Mouse (Mus musculus): Measurements from ENCODE around the gene Gpc2. TPM values are rescaled to one million over a fixed set of nuclear protein-coding genes. Genes with fewer than 3 reads are reported as not detected.

Gpc2 gene
- polyA plus RNA-seq, 1 experiment from 2014 or later, result 15.0 TPM

DNA sequence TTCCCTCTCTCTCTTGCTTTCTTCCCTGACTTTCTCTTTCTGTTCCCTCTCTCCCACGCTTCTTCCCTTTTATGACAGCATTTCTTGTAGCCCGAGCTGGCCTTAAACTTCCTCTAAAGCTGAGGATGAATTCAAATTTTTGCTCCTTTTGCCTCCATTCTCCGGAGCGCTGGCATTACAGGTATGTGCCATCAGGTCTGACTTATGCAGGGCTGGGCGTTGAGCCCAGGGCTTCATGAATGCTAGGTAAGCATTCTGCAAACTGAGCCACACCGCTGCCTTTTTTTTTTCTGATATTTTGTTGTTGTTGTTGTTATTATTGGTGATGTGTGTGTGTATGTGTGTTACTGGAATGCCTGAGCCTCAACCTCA is 15.6 kb downstream of the Gpc2 start:
- peak overlapping the region; percentile 68; the same call in 1 of the 2 replicates for H3K27ac ChIP-seq (ENCODE audit: low read length)
- H3K4me2 ChIP-seq (ENCODE audit: low read depth, low read length), result peak overlapping the region; percentile 99
- WGBS, result 5% methylated on average over 6 of the region's 6 CpGs
- no peak for ATAC-seq (ENCODE audit: insufficient read depth, low FRiP score)
- peak overlapping the region; percentile 97 for H3K9ac ChIP-seq (ENCODE audit: low read length)
- H3K27me3 ChIP-seq (ENCODE audit: control insufficient read depth, insufficient read depth, low read length), result no peaks in the 10 kb centered on the region
- peak overlapping the region; percentile 91 for H3K4me3 ChIP-seq (replicated peaks; ENCODE audit: low read length)
- peaks cover 17% of the 10 kb centered on the region for H3K4me1 ChIP-seq (ENCODE audit: control insufficient read depth, insufficient read depth, low read length)
- peaks cover 8% of the 10 kb centered on the region for H3K36me3 ChIP-seq (ENCODE audit: control insufficient read depth, insufficient read depth, low read length)
- H3K9me3 ChIP-seq (replicated peaks; ENCODE audit: control insufficient read depth, low read length), result no peaks in the 10 kb centered on the region

DNA sequence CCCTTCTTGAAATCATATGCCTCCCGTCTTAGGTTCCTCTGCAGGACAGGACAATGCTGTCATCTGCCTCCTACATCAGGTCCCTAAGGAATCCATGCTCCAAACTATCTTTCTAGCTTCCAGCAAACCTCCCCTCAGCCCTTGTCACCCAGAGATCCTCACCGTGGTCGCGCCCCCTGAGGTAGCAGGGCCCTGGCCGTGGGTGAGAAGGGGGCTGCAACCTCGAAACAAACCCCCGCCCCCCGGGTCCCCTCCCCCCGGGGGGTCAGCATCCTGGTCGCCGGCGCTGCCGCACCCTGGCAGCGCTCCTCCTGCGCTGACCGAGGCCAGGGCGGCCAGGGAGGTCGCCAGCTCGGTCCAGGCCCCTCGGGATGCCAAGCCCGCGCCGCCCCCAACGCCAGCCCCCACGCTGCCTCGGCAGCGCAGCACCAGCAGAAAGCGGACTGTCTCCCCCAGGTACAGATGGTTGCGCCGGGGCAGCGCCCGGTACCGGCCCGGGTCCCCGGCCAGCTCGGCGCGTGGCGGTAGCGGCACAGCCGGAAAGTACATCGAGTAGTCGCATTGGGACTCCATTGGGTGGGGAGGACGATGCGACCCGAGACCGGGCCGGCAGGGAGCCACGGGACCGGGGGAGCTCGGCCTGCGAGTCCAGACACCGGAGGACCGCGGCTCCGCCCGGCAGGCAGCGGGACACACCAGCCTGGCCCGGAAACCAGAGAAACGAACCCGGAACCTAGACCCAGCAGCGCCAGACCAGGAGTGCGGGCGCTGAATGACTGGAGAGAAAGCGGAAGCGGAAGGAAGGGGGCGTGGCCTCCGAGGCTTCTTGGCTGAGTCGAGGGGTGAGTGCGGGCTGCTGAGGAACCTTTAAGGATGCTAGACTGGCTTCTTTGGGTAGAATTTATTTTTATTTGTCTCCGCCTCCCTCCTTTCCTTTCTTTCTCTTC is 16.3 kb downstream of the Gpc2 start, which contains the start of gene BC037034:
TSS of gene BC037034 (minus strand) at position 774 of the 947 bp plus-strand sequence.
- no peaks in the 10 kb centered on the region for H3K9me3 ChIP-seq (replicated peaks; ENCODE audit: control insufficient read depth, low read length)
- H3K27me3 ChIP-seq (ENCODE audit: control insufficient read depth, insufficient read depth, low read length), result no peaks in the 10 kb centered on the region
- peak within 1 kb of the TSS; percentile 68 for H3K27ac ChIP-seq (ENCODE audit: low read length)
- H3K4me1 ChIP-seq (ENCODE audit: control insufficient read depth, insufficient read depth, low read length), result peaks cover 17% of the 10 kb centered on the region
- H3K4me2 ChIP-seq (ENCODE audit: low read depth, low read length), result peak within 1 kb of the TSS; percentile 99
- peak within 1 kb of the TSS; percentile 91 for H3K4me3 ChIP-seq (replicated peaks; ENCODE audit: low read length)
- ATAC-seq (ENCODE audit: insufficient read depth, low FRiP score), result peak; percentile 89
- peak within 1 kb of the TSS; percentile 97 for H3K9ac ChIP-seq (ENCODE audit: low read length)
- peaks cover 8% of the 10 kb centered on the region for H3K36me3 ChIP-seq (ENCODE audit: control insufficient read depth, insufficient read depth, low read length)
- WGBS, result under 1% methylated on average over 67 of the region's 71 CpGs

DNA sequence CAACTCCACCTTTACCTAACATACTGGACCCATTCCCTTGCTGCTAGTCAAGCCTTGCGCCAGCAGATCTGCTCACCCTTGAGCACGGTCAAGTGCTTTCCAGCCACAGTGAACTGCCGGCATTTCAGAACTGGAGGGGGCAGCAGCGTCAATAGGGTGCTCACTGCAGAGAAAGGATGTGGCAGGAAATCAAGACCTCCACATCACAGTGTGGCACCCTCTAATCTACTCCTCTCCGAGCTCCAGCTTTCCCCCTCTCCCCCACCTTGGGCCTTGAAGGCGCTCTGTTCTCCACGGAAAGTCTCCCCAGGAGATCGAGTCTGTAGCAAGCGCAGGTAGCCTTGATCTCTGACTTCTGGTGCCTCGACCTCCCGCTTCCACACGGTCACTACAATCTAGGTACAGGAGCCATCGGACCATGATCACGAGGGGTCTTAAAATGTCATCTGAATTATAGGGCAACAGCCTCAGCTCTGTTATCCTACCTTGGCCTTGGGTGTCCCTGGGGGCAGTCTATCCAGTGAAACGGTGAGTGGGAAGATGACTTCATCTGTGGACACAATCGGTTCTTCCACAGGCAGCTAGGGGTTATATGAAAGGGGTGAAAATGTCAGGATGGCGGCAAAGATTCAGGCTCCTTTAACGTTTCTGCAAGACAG is 17.1 kb downstream of the Gpc2 start:
- Histone ChIP-seq H3K4me2 (ENCODE audit: low read depth, low read length) (peak overlapping the region; percentile 99), H3K27me3 (ENCODE audit: control insufficient read depth, insufficient read depth, low read length) (no peaks in the 10 kb centered on the region), H3K9me3 (replicated peaks; ENCODE audit: control insufficient read depth, low read length) (no peaks in the 10 kb centered on the region), H3K27ac (ENCODE audit: low read length) (no peak overlapping the region), H3K36me3 (ENCODE audit: control insufficient read depth, insufficient read depth, low read length) (peaks cover 8% of the 10 kb centered on the region), H3K9ac (ENCODE audit: low read length) (peak overlapping the region; percentile 97), H3K4me1 (ENCODE audit: control insufficient read depth, insufficient read depth, low read length) (peaks cover 17% of the 10 kb centered on the region), H3K4me3 (replicated peaks; ENCODE audit: low read length) (peak overlapping the region; percentile 91)
- 59% methylated on average over 18 of the region's 18 CpGs for WGBS
- ATAC-seq (ENCODE audit: insufficient read depth, low FRiP score), result no peak

DNA sequence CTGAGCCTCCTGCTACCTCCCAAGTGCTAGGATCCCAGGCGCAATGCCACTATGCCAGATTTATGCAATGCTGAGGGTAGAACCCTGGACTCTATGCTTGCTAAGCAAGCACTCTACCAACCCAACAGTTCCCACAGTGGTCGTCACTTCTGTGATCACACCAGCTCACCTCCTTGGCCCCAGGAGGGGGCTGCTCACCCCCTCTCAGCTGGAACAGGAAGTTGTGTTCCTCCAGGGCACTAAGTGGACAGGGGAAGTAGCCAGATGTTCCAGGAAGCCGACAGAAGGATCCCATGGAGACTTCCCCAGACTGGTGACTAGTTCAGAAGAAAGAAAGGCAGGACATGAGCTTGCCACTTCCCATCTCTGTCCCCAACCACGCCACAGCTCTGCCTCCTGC is 17.8 kb downstream of the Gpc2 start:
- 74% methylated on average over 4 of the region's 4 CpGs for WGBS
- H3K36me3 ChIP-seq (ENCODE audit: control insufficient read depth, insufficient read depth, low read length), result peaks cover 8% of the 10 kb centered on the region
- no peak for ATAC-seq (ENCODE audit: insufficient read depth, low FRiP score)
- H3K4me3 ChIP-seq (replicated peaks; ENCODE audit: low read length), result peak overlapping the region; percentile 91; the same call in 1 of the 2 replicates
- H3K27ac ChIP-seq (ENCODE audit: low read length), result no peak overlapping the region
- H3K9ac ChIP-seq (ENCODE audit: low read length), result 0 out of 2 replicates have a peak overlapping the region, but pooled peaks have one; percentile 18
- H3K27me3 ChIP-seq (ENCODE audit: control insufficient read depth, insufficient read depth, low read length), result no peaks in the 10 kb centered on the region
- no peaks in the 10 kb centered on the region for H3K9me3 ChIP-seq (replicated peaks; ENCODE audit: control insufficient read depth, low read length)
- peaks cover 17% of the 10 kb centered on the region for H3K4me1 ChIP-seq (ENCODE audit: control insufficient read depth, insufficient read depth, low read length)
- 0 out of 2 replicates have a peak overlapping the region, but pooled peaks have one; percentile 99 for H3K4me2 ChIP-seq (ENCODE audit: low read depth, low read length)

DNA sequence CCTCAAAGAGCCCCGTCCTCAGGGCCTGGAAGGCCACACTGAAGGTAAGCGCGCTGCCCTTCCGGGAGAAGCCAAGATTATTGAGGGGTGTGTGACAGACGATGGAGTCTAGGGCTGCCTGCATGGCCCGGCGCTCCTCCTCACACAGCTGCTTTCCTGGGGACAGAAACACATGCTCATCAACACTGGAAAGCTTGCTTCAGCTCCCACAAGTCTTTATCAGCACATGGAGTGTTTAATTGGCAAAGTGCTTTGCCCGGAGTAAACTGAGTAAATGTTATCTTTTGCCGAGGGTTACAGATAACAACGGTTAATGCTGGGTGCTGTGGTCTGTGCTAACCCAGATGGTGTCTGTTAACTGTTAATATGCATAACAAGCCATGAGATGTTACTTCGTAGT is 19.0 kb downstream of the Gpc2 start:
- no peak overlapping the region for H3K4me2 ChIP-seq (ENCODE audit: low read depth, low read length)
- peaks cover 21% of the 10 kb centered on the region for H3K4me1 ChIP-seq (ENCODE audit: control insufficient read depth, insufficient read depth, low read length)
- no peak overlapping the region for H3K27ac ChIP-seq (ENCODE audit: low read length)
- no peak overlapping the region for H3K9ac ChIP-seq (ENCODE audit: low read length)
- no peak for ATAC-seq (ENCODE audit: insufficient read depth, low FRiP score)
- no peaks in the 10 kb centered on the region for H3K27me3 ChIP-seq (ENCODE audit: control insufficient read depth, insufficient read depth, low read length)
- 70% methylated on average over 11 of the region's 11 CpGs for WGBS
- H3K9me3 ChIP-seq (replicated peaks; ENCODE audit: control insufficient read depth, low read length), result no peaks in the 10 kb centered on the region
- peaks cover 8% of the 10 kb centered on the region for H3K36me3 ChIP-seq (ENCODE audit: control insufficient read depth, insufficient read depth, low read length)
- H3K4me3 ChIP-seq (replicated peaks; ENCODE audit: low read length), result no peak overlapping the region

DNA sequence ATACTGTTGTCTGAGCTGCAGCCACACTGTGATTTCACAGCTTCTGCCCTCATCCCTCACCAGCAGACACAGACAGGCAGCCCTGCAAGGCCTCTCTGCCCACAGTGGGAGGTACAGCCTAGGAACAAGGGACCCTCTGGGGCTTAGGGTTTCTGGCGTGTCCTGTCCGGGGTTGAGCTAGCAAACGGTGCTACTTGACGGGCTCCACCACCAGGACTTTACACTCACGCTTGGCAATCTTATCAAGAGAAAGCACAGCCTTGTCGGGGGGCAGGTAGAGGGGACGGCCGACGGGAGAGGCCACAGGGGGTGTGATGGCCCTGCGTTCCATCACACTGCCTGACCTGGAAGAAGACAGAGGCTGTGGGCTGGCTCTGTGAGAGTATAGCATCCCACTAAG is 19.8 kb downstream of the Gpc2 start:
- Histone ChIP-seq H3K4me2 (ENCODE audit: low read depth, low read length) (no peak overlapping the region), H3K9me3 (replicated peaks; ENCODE audit: control insufficient read depth, low read length) (no peaks in the 10 kb centered on the region), H3K27ac (ENCODE audit: low read length) (no peak overlapping the region), H3K36me3 (ENCODE audit: control insufficient read depth, insufficient read depth, low read length) (peaks cover 8% of the 10 kb centered on the region), H3K4me3 (replicated peaks; ENCODE audit: low read length) (no peak overlapping the region), H3K9ac (ENCODE audit: low read length) (no peak overlapping the region), H3K27me3 (ENCODE audit: control insufficient read depth, insufficient read depth, low read length) (no peaks in the 10 kb centered on the region), H3K4me1 (ENCODE audit: control insufficient read depth, insufficient read depth, low read length) (peaks cover 23% of the 10 kb centered on the region)
- ATAC-seq (ENCODE audit: insufficient read depth, low FRiP score), result no peak
- WGBS, result 70% methylated on average over 10 of the region's 10 CpGs

DNA sequence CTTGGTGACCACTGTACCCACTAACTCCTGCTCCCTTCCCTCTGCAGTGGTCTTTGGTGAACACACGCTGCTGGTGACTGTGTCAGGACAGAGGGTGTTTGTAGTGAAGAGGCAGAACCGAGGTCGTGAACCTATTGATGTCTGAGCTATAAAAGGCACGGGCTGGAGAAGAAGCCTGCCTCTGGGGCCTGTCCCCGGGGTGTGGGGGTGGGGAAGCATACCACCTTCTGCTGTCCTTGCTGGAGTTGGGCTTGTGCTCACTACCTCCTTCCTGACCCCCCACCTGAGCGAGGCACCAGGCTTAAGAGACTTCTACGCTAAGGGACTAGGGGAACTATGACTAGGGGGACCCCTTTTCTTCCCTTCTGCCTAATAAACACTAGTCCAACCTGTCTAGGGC is 20.8 kb downstream of the Gpc2 start:
- H3K9me3 ChIP-seq (replicated peaks; ENCODE audit: control insufficient read depth, low read length), result no peaks in the 10 kb centered on the region

DNA sequence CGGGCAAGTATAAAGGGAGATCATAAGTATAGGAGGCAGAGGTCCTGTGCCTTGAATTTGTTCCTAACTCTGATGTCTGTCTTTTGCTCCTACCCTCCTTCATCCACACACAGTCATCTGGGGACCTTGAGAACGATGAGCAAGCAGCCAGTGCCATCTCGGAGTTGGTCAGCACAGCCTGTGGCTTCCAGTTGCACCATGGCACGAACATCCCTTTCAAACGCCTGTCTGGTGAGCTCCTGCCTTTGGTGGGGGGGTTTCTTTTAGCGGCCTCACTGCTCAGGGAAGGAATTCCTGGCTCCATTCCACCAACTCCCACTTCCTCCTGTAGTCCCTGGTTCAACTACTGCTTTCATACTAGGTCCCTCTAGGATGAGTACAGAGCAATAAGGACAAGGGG is 21.3 kb downstream of the Gpc2 start:
- Histone ChIP-seq H3K4me1 (ENCODE audit: control insufficient read depth, insufficient read depth, low read length) (peaks cover 21% of the 10 kb centered on the region), H3K4me3 (replicated peaks; ENCODE audit: low read length) (no peak overlapping the region), H3K9me3 (replicated peaks; ENCODE audit: control insufficient read depth, low read length) (no peaks in the 10 kb centered on the region), H3K9ac (ENCODE audit: low read length) (no peak overlapping the region), H3K4me2 (ENCODE audit: low read depth, low read length) (no peak overlapping the region), H3K27ac (ENCODE audit: low read length) (no peak overlapping the region), H3K27me3 (ENCODE audit: control insufficient read depth, insufficient read depth, low read length) (no peaks in the 10 kb centered on the region), H3K36me3 (ENCODE audit: control insufficient read depth, insufficient read depth, low read length) (peaks cover 8% of the 10 kb centered on the region)
- ATAC-seq (ENCODE audit: insufficient read depth, low FRiP score), result no peak
- WGBS, result 78% methylated on average over 6 of the region's 6 CpGs

More for the DNA sequence above, 20.8 kb downstream of the Gpc2 start:
- Histone ChIP-seq H3K4me1 (ENCODE audit: control insufficient read depth, insufficient read depth, low read length) (peaks cover 21% of the 10 kb centered on the region), H3K27me3 (ENCODE audit: control insufficient read depth, insufficient read depth, low read length) (no peaks in the 10 kb centered on the region), H3K27ac (ENCODE audit: low read length) (no peak overlapping the region), H3K4me2 (ENCODE audit: low read depth, low read length) (no peak overlapping the region), H3K36me3 (ENCODE audit: control insufficient read depth, insufficient read depth, low read length) (peaks cover 8% of the 10 kb centered on the region), H3K9ac (ENCODE audit: low read length) (no peak overlapping the region), H3K4me3 (replicated peaks; ENCODE audit: low read length) (no peak overlapping the region)
- WGBS, result 65% methylated on average over 7 of the region's 7 CpGs
- ATAC-seq (ENCODE audit: insufficient read depth, low FRiP score), result no peak

DNA sequence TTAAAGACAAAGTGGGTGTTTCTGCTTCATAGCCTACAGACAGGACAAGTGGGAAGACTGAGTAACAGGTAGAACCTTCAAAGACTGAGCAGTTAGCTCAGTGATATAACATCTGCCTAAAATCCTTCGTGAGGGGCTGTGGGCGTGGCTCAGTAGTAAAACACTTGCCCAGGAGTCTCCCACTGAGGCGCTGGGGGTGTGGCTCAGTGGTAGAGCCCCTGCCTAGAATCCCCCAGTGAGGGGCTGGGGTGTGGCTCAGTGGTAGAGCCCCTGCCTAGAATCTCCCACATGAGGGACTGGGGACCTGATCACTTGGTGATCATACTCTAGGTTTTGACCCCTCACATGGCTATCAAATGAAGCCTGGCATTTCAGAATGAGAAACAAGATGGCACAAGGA is 21.7 kb downstream of the Gpc2 start:
- no peak overlapping the region for H3K4me2 ChIP-seq (ENCODE audit: low read depth, low read length)
- H3K27me3 ChIP-seq (ENCODE audit: control insufficient read depth, insufficient read depth, low read length), result no peaks in the 10 kb centered on the region
- no peak overlapping the region for H3K9ac ChIP-seq (ENCODE audit: low read length)
- 63% methylated on average over 3 of the region's 3 CpGs for WGBS
- no peak overlapping the region for H3K4me3 ChIP-seq (replicated peaks; ENCODE audit: low read length)
- no peak for ATAC-seq (ENCODE audit: insufficient read depth, low FRiP score)
- peaks cover 8% of the 10 kb centered on the region for H3K36me3 ChIP-seq (ENCODE audit: control insufficient read depth, insufficient read depth, low read length)
- H3K9me3 ChIP-seq (replicated peaks; ENCODE audit: control insufficient read depth, low read length), result no peaks in the 10 kb centered on the region
- H3K4me1 ChIP-seq (ENCODE audit: control insufficient read depth, insufficient read depth, low read length), result peaks cover 19% of the 10 kb centered on the region
- no peak overlapping the region for H3K27ac ChIP-seq (ENCODE audit: low read length)

Data from stomach, embryonic 16.5 days (tissue).